ENCODE assay signal across 13 mouse cellular contexts in genomic region chr6:142394669-142395068, GRCm38 (mm10). TPM values are rescaled to one million over a fixed set of nuclear protein-coding genes. Genes with fewer than 3 reads are reported as not detected.
DNase-seq lines count a peak whose midpoint lies in the region; ATAC-seq lines count a peak whose summit lies in the region.
"Had no signal": no experiment of that assay in that cellular context is flagged by ENCODE, and none has a peak within 500 bp of the region (broad histone marks: within the 10 kb centered on the region; RNA-seq: fewer than 3 reads in every experiment).

No protein-coding gene starts in this region.

- H3K9ac ChIP-seq in midbrain, embryonic 16.5 days (ENCODE audit: low read depth, low read length): no peak overlapping the region
- H3K9ac ChIP-seq: lung, embryonic 15.5 days had no signal

- H3K27me3 ChIP-seq in midbrain, embryonic 16.5 days (ENCODE audit: control insufficient read depth, insufficient read depth, low read depth, low read length): no peaks in the 10 kb centered on the region
- H3K27me3 ChIP-seq: lung, embryonic 15.5 days; Patski had no signal

- peaks cover 9% of the 10 kb centered on the region for H3K36me3 ChIP-seq in midbrain, embryonic 16.5 days (ENCODE audit: control insufficient read depth, insufficient read depth, low read length)

- ATAC-seq in frontal cortex, adult (ENCODE audit: low TSS enrichment): peak; percentile 41
- ATAC-seq in megakaryocyte-erythroid progenitor cell, adult 5-6 weeks (replicated peaks; ENCODE audit: low FRiP score, low TSS enrichment, poor library complexity, severe bottlenecking): peak; percentile 66
- ATAC-seq in midbrain, embryonic 16.5 days: no peak
- ATAC-seq: Patski had no signal

- WGBS in midbrain, embryonic 16.5 days: 79% methylated on average over 5 of the region's 5 CpGs

- DNase-seq in frontal cortex, postnatal 25 days (ENCODE audit: low spot score in 2 of 2): no peak
- DNase-seq in lung, postnatal 14 days: peak; percentile 14
- no peak for DNase-seq in lung, adult 18-20 months
- DNase-seq in fat pad, adult 2 months (ENCODE audit: extremely low read depth, low read depth, low spot score): peak; percentile 56
- DNase-seq in MN1 (ENCODE audit: low spot score): no peak
- DNase-seq: kidney, adult 11 months had no signal

- no peak overlapping the region for H3K27ac ChIP-seq in midbrain, embryonic 16.5 days (ENCODE audit: low read length)
- H3K27ac ChIP-seq: left cerebral cortex, adult 2 months; lung, embryonic 15.5 days had no signal

- H3K4me3 ChIP-seq in midbrain, embryonic 16.5 days (ENCODE audit: low read depth, low read length): no peak overlapping the region
- H3K4me3 ChIP-seq: left cerebral cortex, adult 2 months; lung, embryonic 15.5 days had no signal

- H3K4me1 ChIP-seq in midbrain, embryonic 16.5 days (ENCODE audit: control insufficient read depth, insufficient read depth, low read length): no peaks in the 10 kb centered on the region
- H3K4me1 ChIP-seq: lung, embryonic 15.5 days had no signal

- no peaks in the 10 kb centered on the region for H3K9me3 ChIP-seq in midbrain, embryonic 16.5 days (replicated peaks; ENCODE audit: control insufficient read depth, low read length, poor library complexity, severe bottlenecking)
- H3K9me3 ChIP-seq: lung, embryonic 15.5 days had no signal

- no peak overlapping the region for H3K4me2 ChIP-seq in midbrain, embryonic 16.5 days (ENCODE audit: low read length)
- H3K4me2 ChIP-seq: lung, embryonic 15.5 days had no signal

RNA-seq across cellular contexts. Expression of gene Golt1b, which starts 7.6 kb away (rescaled TPM):
- 31.0 and 36.3 TPM in 2 replicates for total RNA-seq in megakaryocyte-erythroid progenitor cell, adult 5-6 weeks (2014; fragmentation: Nextera tagmentation)
- total RNA-seq in megakaryocyte-erythroid progenitor cell, adult 5-6 weeks (2017): 37.5 and 46.9 TPM in 2 replicates
- polyA plus RNA-seq in midbrain, embryonic 16.5 days (2015; fragmentation: Nextera tagmentation; extraction: Ambion mirVana): 80.1 and 82.4 TPM in 2 replicates

RNA-seq across cellular contexts. Expression of gene Recql, which starts 7.8 kb away (rescaled TPM):
- 51.2 and 71.0 TPM in 2 replicates for total RNA-seq in megakaryocyte-erythroid progenitor cell, adult 5-6 weeks (2014; fragmentation: Nextera tagmentation)
- 48.8 and 59.4 TPM in 2 replicates for total RNA-seq in megakaryocyte-erythroid progenitor cell, adult 5-6 weeks (2017)
- polyA plus RNA-seq in midbrain, embryonic 16.5 days (2015; fragmentation: Nextera tagmentation; extraction: Ambion mirVana): 25.6 and 27.4 TPM in 2 replicates

RNA-seq across cellular contexts. Expression of gene Spx, which starts 18.6 kb away (rescaled TPM):
- total RNA-seq in megakaryocyte-erythroid progenitor cell, adult 5-6 weeks (2014; fragmentation: Nextera tagmentation): 0.61 and 0.94 TPM in 2 replicates
- 1.1 TPM in 1 of 2 replicates, not detected in the other for total RNA-seq in megakaryocyte-erythroid progenitor cell, adult 5-6 weeks (2017)
- polyA plus RNA-seq in midbrain, embryonic 16.5 days (2015; fragmentation: Nextera tagmentation; extraction: Ambion mirVana): 8.1 and 9.0 TPM in 2 replicates
- total RNA-seq: heart, postnatal 25 days had no signal

RNA-seq across cellular contexts. Expression of gene Pyroxd1, which starts 49.2 kb away (rescaled TPM):
- 6.4 and 10.9 TPM in 2 replicates for total RNA-seq in megakaryocyte-erythroid progenitor cell, adult 5-6 weeks (2014; fragmentation: Nextera tagmentation)
- total RNA-seq in megakaryocyte-erythroid progenitor cell, adult 5-6 weeks (2017): 15.2 and 21.4 TPM in 2 replicates
- 22.6 and 27.0 TPM in 2 replicates for polyA plus RNA-seq in midbrain, embryonic 16.5 days (2015; fragmentation: Nextera tagmentation; extraction: Ambion mirVana)

Comparison
In these comparisons a context has a peak if more than half of its experiments do, and no peak if none do; other contexts are left out.
1. DNase-seq: peak in lung, postnatal 14 days (single experiment) and fat pad, adult 2 months (single experiment); none in frontal cortex, postnatal 25 days (0 of 2), lung, adult 18-20 months (0 of 2) and MN1 (single experiment).